Mouse (Mus musculus) cerebellum, adult 2 months (tissue): Measurements from ENCODE around the gene Cse1l.

Source experiments
- CTCF ChIP-seq: fragments of 200-500 bp; IDR thresholded peaks from 2 replicates; pipeline ENCODE4 v1.5.1; 2011; ENCODE audit warnings: low read depth, mild to moderate bottlenecking, control low read depth, low read length, moderate library complexity, borderline replicate concordance; ENCODE audit not compliant: insufficient read depth
- POLR2A ChIP-seq: fragments of 200-500 bp; IDR thresholded peaks from 2 replicates; pipeline ENCODE4 v1.6.1; 2011; ENCODE audit warnings: low read length, control low read depth, borderline replicate concordance; ENCODE audit not compliant: insufficient read depth

DNA sequence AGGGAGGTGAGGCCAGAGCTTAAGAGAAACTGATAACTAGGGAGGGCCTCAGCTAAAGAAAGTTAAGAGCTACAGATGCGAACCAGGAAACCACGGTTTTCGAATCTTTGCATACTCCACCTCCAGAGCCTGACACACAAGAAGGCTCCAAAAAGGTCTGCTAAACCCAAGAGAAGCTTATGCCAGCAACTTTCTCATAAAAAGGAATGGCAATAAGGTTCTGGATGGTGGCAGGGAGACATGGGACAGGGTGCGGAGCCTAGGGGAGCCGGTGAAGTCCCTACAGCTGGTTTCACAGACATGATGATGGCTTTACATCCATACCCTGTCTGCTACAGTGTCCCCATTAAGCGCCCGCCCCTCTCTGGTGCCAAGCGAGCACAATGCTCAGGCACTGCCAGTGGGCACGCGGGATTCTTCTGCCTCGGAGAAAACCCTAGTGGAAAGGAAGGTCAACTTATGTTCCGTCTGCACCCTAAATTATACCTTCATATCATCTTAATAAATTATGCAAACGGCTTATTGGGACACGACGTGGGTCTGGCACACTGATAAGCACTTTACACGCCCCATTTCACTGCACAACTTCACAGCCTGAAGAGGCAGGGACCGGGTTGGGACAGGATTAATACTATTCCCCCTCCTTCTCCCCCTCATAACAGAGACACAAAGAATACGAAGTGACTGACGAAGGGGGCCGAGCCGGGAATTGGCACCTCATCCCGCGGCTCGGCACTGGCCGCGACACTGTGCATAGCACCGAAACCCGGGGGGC lies 89.4 kb downstream of the Cse1l start:
- TF ChIP-seq CTCF, result no peak
- TF ChIP-seq POLR2A, result no peak
